Mouse (Mus musculus): ENCODE results near the gene Tmem174. TPM values are rescaled to one million over a fixed set of nuclear protein-coding genes. Genes with fewer than 3 reads are reported as not detected.

Tmem174 gene
- polyA plus RNA-seq, 1 experiment from 2014 or later = not detected

DNA sequence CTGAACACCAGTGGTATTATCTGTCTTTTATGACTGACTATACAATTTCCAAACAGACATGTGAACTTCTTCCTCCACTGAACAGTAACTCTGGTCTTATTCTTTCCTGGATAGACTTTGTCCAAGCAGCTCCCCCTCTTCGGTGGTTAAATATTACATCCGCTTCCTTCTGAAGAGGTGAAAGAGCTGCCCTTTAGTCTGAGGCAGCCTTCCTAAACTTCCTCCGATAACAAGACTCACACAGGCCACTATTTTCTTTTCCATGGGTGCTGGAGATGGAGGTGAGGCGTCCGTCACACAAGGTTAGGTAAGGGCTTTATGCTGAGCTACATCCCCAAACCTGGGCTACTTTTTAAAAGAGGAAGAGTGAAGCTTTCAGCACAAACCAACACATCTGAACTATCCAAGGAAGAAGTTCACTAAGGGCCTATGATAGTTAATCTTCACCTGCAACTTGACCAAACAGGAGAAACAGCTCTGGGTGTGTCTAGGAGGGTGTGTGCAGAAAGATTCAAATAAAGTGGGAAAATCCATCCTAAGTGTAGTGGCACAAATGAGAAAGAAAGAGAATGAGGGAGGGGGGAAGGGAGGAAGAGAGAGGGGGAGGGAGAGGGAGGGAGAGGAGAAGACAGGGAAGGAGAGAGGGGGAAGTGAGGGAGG lies 1.4 kb upstream of the Tmem174 start:
- no peak for DNase-seq (ENCODE audit: low spot score)
- Histone ChIP-seq H3K36me3 (ENCODE audit: control insufficient read depth, insufficient read depth, low read length) (no peaks in the 10 kb centered on the region), H3K27me3 (ENCODE audit: control insufficient read depth, insufficient read depth, low read length) (no peaks in the 10 kb centered on the region), H3K4me3 (ENCODE audit: low read depth, low read length) (no peak overlapping the region), H3K9me3 (ENCODE audit: control insufficient read depth, low read length) (no peaks in the 10 kb centered on the region), H3K4me1 (replicated peaks; ENCODE audit: control insufficient read depth, insufficient read depth, low read length) (no peaks in the 10 kb centered on the region), H3K9ac (ENCODE audit: low read length) (no peak overlapping the region), H3K27ac (ENCODE audit: low read depth, low read length) (no peak overlapping the region), H3K4me2 (ENCODE audit: low read depth, low read length, severe bottlenecking) (no peak overlapping the region)
- 90% methylated on average over 5 of the region's 5 CpGs for WGBS
- ATAC-seq (replicated peaks; ENCODE audit: low FRiP score) = no peak

DNA sequence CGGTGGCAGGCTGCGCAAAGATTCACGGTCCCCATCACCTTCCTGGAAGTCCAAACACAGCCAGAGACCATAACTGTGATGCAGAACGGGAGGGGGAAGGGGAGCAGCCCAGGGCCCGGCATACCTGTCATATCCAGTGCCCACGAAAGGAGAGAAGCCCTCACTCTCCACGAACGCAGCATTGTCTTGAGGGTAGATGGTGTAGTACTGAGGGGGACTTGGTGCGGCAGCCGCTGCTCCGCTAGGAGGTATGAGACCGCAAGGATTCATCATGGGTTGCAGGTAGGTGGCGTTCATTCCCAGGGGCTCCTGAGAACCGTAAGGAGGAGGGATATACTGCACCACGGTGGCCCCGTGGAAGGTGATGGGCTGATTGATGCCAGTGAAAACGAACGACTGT lies 639 bp downstream of the Tmem174 start:
- H3K4me2 ChIP-seq (ENCODE audit: low read depth, low read length, severe bottlenecking) = no peak overlapping the region
- no peak for ATAC-seq (replicated peaks; ENCODE audit: low FRiP score)

DNA sequence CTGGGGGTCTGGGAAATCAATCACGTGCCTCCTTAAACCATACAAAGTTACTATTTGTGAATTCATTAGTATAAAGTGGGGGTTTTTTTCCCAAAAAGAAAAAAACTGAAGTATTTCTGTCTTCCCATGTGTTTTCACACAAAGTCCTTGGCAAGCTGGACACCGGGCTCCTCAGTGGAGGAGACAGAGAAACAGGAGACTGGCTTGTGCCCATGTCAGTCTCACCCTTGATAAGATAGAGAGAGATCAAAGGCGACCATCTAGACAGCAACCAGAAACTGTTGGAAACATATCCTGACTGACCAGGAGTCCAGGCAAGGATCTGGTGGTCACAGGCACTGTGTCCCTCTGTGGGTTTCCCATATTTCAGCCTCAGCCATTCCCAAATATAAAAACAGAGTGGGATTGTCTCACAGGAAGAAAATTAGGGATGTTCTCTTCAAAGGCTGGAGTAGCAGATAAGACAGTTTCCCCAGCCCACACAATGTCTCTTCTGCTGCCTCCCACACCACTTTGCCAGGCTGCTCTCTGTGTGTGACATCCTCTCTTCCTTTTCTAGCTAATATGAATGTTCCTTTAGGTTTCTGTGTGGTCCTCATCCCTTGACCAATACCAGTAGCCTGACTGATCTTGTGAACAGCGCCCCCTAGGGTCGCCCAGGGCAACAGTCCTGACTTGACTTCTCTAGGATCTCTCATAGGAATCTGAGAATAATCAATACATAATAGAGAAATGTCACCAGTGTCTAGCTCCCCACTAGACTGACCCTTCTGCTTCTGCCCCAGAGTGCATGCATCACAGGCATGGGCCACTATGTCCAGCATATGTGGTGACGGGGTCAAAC lies 3.3 kb downstream of the Tmem174 start:
- Histone ChIP-seq H3K4me1 (replicated peaks; ENCODE audit: control insufficient read depth, insufficient read depth, low read length) (0 out of 2 replicates have a peak, but pooled peaks cover 2% of the 10 kb centered on the region), H3K9me3 (ENCODE audit: control insufficient read depth, low read length) (no peaks in the 10 kb centered on the region), H3K4me3 (ENCODE audit: low read depth, low read length) (no peak overlapping the region), H3K4me2 (ENCODE audit: low read depth, low read length, severe bottlenecking) (no peak overlapping the region), H3K9ac (ENCODE audit: low read length) (no peak overlapping the region), H3K27me3 (ENCODE audit: control insufficient read depth, insufficient read depth, low read length) (no peaks in the 10 kb centered on the region), H3K36me3 (ENCODE audit: control insufficient read depth, insufficient read depth, low read length) (no peaks in the 10 kb centered on the region), H3K27ac (ENCODE audit: low read depth, low read length) (no peak overlapping the region)
- WGBS = 59% methylated on average over 6 of the region's 6 CpGs
- ATAC-seq (replicated peaks; ENCODE audit: low FRiP score) (no peak), DNase-seq (ENCODE audit: low spot score) (no peak)

More for the DNA sequence above, 639 bp downstream of the Tmem174 start:
- Histone ChIP-seq H3K27ac (ENCODE audit: low read depth, low read length) (no peak overlapping the region), H3K4me1 (replicated peaks; ENCODE audit: control insufficient read depth, insufficient read depth, low read length) (no peaks in the 10 kb centered on the region), H3K27me3 (ENCODE audit: control insufficient read depth, insufficient read depth, low read length) (no peaks in the 10 kb centered on the region), H3K9me3 (ENCODE audit: control insufficient read depth, low read length) (no peaks in the 10 kb centered on the region), H3K4me3 (ENCODE audit: low read depth, low read length) (no peak overlapping the region), H3K36me3 (ENCODE audit: control insufficient read depth, insufficient read depth, low read length) (no peaks in the 10 kb centered on the region), H3K9ac (ENCODE audit: low read length) (no peak overlapping the region)
- no peak for DNase-seq (ENCODE audit: low spot score)
- WGBS = 65% methylated on average over 18 of the region's 18 CpGs

DNA sequence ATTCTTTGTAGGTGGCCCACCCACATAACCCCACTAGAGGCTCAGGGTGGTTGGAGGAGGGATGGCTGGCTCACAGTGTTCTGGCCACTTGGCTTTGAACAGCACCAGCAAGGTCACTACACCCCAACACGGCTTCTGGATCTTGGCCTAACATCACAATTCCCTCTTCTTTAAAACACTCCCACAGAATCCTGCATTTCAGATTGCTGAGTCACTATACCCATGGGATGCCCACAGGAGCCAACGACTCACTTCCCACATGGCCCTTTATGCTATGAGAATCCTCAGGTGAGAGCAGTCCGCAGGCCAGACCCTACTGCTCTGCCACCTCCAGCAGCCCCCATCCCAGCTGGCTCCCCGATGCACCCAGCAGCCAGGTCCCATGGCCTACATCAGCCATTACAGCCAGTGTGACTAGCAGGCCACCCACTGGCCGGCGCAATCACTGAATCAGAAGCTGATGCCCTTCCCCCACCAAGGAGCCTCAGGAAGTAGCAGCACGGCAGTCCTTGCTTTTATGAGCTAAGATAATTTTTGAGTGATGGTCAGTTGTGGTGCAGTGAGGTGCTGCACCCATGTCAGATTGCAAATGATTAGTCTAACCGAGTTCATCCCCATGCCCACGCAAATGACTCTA lies 4.8 kb downstream of the Tmem174 start:
- 0 out of 2 replicates have a peak, but pooled peaks cover 2% of the 10 kb centered on the region for H3K4me1 ChIP-seq (replicated peaks; ENCODE audit: control insufficient read depth, insufficient read depth, low read length)
- no peaks in the 10 kb centered on the region for H3K36me3 ChIP-seq (ENCODE audit: control insufficient read depth, insufficient read depth, low read length)
- ATAC-seq (replicated peaks; ENCODE audit: low FRiP score) (no peak), DNase-seq (ENCODE audit: low spot score) (no peak)
- no peak overlapping the region for H3K4me3 ChIP-seq (ENCODE audit: low read depth, low read length)
- 81% methylated on average over 9 of the region's 9 CpGs for WGBS
- no peak overlapping the region for H3K9ac ChIP-seq (ENCODE audit: low read length)
- H3K9me3 ChIP-seq (ENCODE audit: control insufficient read depth, low read length) = no peaks in the 10 kb centered on the region
- H3K4me2 ChIP-seq (ENCODE audit: low read depth, low read length, severe bottlenecking) = no peak overlapping the region
- no peaks in the 10 kb centered on the region for H3K27me3 ChIP-seq (ENCODE audit: control insufficient read depth, insufficient read depth, low read length)
- H3K27ac ChIP-seq (ENCODE audit: low read depth, low read length) = no peak overlapping the region

DNA sequence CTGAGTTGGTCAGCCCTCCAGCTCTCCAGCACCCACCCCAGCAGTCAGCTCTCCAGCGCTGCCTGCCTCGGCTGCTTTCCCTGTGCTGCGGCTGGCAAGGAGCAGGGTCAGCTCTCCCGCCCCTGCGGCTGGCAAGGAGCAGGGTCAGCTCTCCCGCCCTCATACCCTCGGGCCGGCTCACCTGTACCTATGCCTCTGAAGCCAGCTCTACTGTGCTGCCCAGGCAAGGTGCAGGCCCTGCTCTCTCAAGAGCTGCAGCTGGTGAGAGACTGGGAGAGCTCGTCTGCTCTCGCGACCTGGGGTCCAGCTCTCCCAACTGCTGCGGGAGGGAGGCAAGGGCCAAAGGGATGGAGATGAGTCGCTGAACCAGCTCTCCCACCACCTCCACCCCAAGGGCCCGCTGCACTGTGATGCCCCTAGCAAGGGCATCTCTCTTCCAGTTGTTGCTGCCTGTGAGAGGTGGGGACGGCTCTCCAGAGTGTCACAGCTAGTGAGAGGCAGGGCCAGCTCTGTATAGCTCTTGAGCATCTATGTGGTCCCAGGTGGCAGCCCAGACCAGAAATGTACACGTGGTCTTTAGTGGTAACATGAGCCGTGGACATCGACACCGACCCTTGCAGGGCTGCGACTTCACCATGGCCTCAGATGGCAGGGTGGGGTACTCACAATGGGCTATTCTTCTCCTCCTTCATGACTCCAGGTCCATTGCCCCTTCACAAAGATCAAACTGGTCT lies 5.9 kb downstream of the Tmem174 start:
- ATAC-seq (replicated peaks; ENCODE audit: low FRiP score) = no peak
- 41% methylated on average over 20 of the region's 20 CpGs for WGBS
- no peaks in the 10 kb centered on the region for H3K36me3 ChIP-seq (ENCODE audit: control insufficient read depth, insufficient read depth, low read length)
- H3K27ac ChIP-seq (ENCODE audit: low read depth, low read length) = no peak overlapping the region
- H3K4me2 ChIP-seq (ENCODE audit: low read depth, low read length, severe bottlenecking) = no peak overlapping the region
- no peaks in the 10 kb centered on the region for H3K27me3 ChIP-seq (ENCODE audit: control insufficient read depth, insufficient read depth, low read length)
- DNase-seq (ENCODE audit: low spot score) = no peak
- H3K4me1 ChIP-seq (replicated peaks; ENCODE audit: control insufficient read depth, insufficient read depth, low read length) = 0 out of 2 replicates have a peak, but pooled peaks cover 2% of the 10 kb centered on the region
- H3K9me3 ChIP-seq (ENCODE audit: control insufficient read depth, low read length) = no peaks in the 10 kb centered on the region
- H3K9ac ChIP-seq (ENCODE audit: low read length) = no peak overlapping the region
- H3K4me3 ChIP-seq (ENCODE audit: low read depth, low read length) = no peak overlapping the region

DNA sequence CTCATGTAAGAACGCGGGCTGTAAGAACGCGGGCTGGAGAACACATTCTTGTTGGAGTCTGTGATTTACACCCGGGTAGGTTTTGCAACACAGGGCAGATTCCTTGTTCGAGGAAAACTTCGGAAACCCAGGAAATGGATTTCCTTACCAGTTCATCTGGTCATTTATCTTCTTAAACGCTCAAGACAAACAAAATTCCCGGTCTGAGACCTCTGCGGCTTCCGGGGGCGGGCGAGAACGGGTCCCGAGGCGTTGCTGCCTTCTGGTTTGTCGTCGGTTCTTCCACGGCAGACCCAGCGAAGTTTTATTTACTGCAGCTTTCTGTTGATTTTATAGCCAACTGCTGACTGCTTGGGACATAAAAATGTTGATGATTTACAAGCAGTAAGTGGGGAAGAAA lies 10.5 kb downstream of the Tmem174 start:
- H3K4me3 ChIP-seq (ENCODE audit: low read depth, low read length) = no peak overlapping the region
- no peak overlapping the region for H3K9ac ChIP-seq (ENCODE audit: low read length)
- no peaks in the 10 kb centered on the region for H3K27me3 ChIP-seq (ENCODE audit: control insufficient read depth, insufficient read depth, low read length)
- H3K9me3 ChIP-seq (ENCODE audit: control insufficient read depth, low read length) = no peaks in the 10 kb centered on the region
- WGBS = 93% methylated on average over 20 of the region's 20 CpGs
- H3K4me1 ChIP-seq (replicated peaks; ENCODE audit: control insufficient read depth, insufficient read depth, low read length) = 0 out of 2 replicates have a peak, but pooled peaks cover 2% of the 10 kb centered on the region
- H3K27ac ChIP-seq (ENCODE audit: low read depth, low read length) = no peak overlapping the region
- DNase-seq (ENCODE audit: low spot score) = no peak
- H3K4me2 ChIP-seq (ENCODE audit: low read depth, low read length, severe bottlenecking) = no peak overlapping the region
- H3K36me3 ChIP-seq (ENCODE audit: control insufficient read depth, insufficient read depth, low read length) = no peaks in the 10 kb centered on the region
- ATAC-seq (replicated peaks; ENCODE audit: low FRiP score) = no peak

DNA sequence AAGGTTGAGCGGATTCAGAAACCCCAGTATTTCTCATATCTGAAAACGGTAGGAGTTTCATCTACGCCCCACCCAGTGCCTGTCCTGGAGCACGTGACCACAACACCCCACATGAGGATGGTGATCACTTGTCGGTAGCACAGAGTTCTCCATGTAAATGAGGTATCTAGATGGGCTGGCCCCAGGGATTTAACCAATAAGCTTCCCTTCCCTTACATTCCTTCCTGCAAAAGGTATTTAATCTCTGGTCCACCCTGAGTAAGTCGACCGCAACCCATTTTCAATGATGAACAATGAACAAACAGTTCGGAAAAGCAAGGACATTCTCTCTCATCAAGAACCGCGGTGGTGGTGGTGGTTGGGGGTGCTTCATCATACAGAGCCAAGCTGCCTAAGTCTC lies 12.7 kb downstream of the Tmem174 start:
- ATAC-seq (replicated peaks; ENCODE audit: low FRiP score) (no peak), DNase-seq (ENCODE audit: low spot score) (no peak)
- Histone ChIP-seq H3K9ac (ENCODE audit: low read length) (no peak overlapping the region), H3K9me3 (ENCODE audit: control insufficient read depth, low read length) (no peaks in the 10 kb centered on the region), H3K27me3 (ENCODE audit: control insufficient read depth, insufficient read depth, low read length) (no peaks in the 10 kb centered on the region), H3K27ac (ENCODE audit: low read depth, low read length) (no peak overlapping the region), H3K4me3 (ENCODE audit: low read depth, low read length) (no peak overlapping the region), H3K4me2 (ENCODE audit: low read depth, low read length, severe bottlenecking) (no peak overlapping the region), H3K4me1 (replicated peaks; ENCODE audit: control insufficient read depth, insufficient read depth, low read length) (no peaks in the 10 kb centered on the region), H3K36me3 (ENCODE audit: control insufficient read depth, insufficient read depth, low read length) (no peaks in the 10 kb centered on the region)
- WGBS = 90% methylated on average over 10 of the region's 10 CpGs

DNA sequence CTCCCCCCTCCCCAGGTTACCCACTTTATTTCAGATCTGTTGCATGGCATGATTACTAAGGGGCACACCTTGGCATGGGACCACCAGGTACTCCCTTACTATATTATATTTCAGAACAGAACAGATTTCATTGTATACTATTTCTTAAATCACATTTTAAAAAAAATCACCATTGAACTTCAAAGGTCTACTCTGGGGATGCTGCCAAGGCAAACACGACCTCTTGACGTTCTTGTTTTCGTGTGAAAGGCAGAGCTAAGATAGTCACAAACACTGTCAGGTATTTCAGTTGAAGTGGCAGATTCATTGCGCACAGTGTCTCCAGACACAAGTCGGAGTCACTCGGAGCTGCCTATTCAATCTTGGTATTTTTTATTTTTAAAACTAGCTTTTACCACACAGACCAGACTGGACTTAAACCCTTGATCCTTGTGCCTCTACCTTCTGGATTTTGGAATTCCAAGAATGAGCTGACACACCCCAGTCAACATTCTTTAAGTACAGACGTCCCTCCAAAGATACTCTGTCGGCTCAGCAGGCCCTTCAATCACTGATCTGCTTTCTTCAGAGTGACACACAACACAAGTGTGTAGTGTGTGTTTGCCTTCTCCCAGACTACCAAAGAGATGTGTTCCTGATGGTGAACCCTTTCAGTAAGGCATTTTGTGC lies 14.2 kb downstream of the Tmem174 start:
- 74% methylated on average over 8 of the region's 8 CpGs for WGBS
- Histone ChIP-seq H3K9ac (ENCODE audit: low read length) (no peak overlapping the region), H3K4me2 (ENCODE audit: low read depth, low read length, severe bottlenecking) (no peak overlapping the region), H3K4me3 (ENCODE audit: low read depth, low read length) (no peak overlapping the region), H3K27ac (ENCODE audit: low read depth, low read length) (no peak overlapping the region), H3K4me1 (replicated peaks; ENCODE audit: control insufficient read depth, insufficient read depth, low read length) (no peaks in the 10 kb centered on the region), H3K9me3 (ENCODE audit: control insufficient read depth, low read length) (no peaks in the 10 kb centered on the region), H3K27me3 (ENCODE audit: control insufficient read depth, insufficient read depth, low read length) (no peaks in the 10 kb centered on the region), H3K36me3 (ENCODE audit: control insufficient read depth, insufficient read depth, low read length) (no peaks in the 10 kb centered on the region)
- no peak for ATAC-seq (replicated peaks; ENCODE audit: low FRiP score)
- no peak for DNase-seq (ENCODE audit: low spot score)

All from forebrain, embryonic 11.5 days (tissue).